Comparison of ENCODE assay signal across 29 mouse cellular contexts in genomic region chr8:7796156-7796555, GRCm38 (mm10).
"Had no signal": no experiment of that assay in that cellular context is flagged by ENCODE, and none has a peak within 500 bp of the region (broad histone marks: within the 10 kb centered on the region; RNA-seq: fewer than 3 reads in every experiment).

No protein-coding gene starts in this region.

- H3K9me3 ChIP-seq: embryonic facial prominence, embryonic 10.5 days; embryonic facial prominence, embryonic 12.5 days; embryonic facial prominence, embryonic 13.5 days; embryonic facial prominence, embryonic 15.5 days; forebrain, embryonic 10.5 days; forebrain, embryonic 12.5 days; forebrain, embryonic 13.5 days; forebrain, embryonic 15.5 days had no signal

- H3K27me3 ChIP-seq: embryonic facial prominence, embryonic 12.5 days; embryonic facial prominence, embryonic 13.5 days; embryonic facial prominence, embryonic 15.5 days; forebrain, embryonic 12.5 days; forebrain, embryonic 13.5 days; forebrain, embryonic 15.5 days had no signal

- ATAC-seq: forebrain, embryonic 13.5 days; forebrain, embryonic 14.5 days; forebrain, embryonic 15.5 days; forebrain, embryonic 16.5 days; forebrain, postnatal 0 days had no signal

- H3K27ac ChIP-seq: embryonic facial prominence, embryonic 10.5 days; embryonic facial prominence, embryonic 12.5 days; embryonic facial prominence, embryonic 13.5 days; embryonic facial prominence, embryonic 15.5 days; forebrain, embryonic 10.5 days; forebrain, embryonic 12.5 days; forebrain, embryonic 13.5 days; forebrain, embryonic 15.5 days; gastrocnemius, adult 2 months; heart, adult 2 months had no signal

- H3K9ac ChIP-seq: embryonic facial prominence, embryonic 12.5 days; embryonic facial prominence, embryonic 13.5 days; embryonic facial prominence, embryonic 15.5 days; forebrain, embryonic 12.5 days; forebrain, embryonic 13.5 days; forebrain, embryonic 15.5 days; forebrain, postnatal 0 days had no signal

- H3K4me3 ChIP-seq: embryonic facial prominence, embryonic 10.5 days; embryonic facial prominence, embryonic 12.5 days; embryonic facial prominence, embryonic 13.5 days; embryonic facial prominence, embryonic 15.5 days; erythroblast, embryonic 14.5 days; forebrain, embryonic 10.5 days; forebrain, embryonic 12.5 days; forebrain, embryonic 13.5 days; forebrain, embryonic 15.5 days; gastrocnemius, adult 2 months; heart, adult 2 months had no signal

- H3K4me1 ChIP-seq: embryonic facial prominence, embryonic 10.5 days; embryonic facial prominence, embryonic 12.5 days; embryonic facial prominence, embryonic 13.5 days; embryonic facial prominence, embryonic 15.5 days; forebrain, embryonic 10.5 days; forebrain, embryonic 12.5 days; forebrain, embryonic 13.5 days; forebrain, embryonic 15.5 days had no signal

- H3K4me2 ChIP-seq: embryonic facial prominence, embryonic 12.5 days; embryonic facial prominence, embryonic 13.5 days; embryonic facial prominence, embryonic 15.5 days; forebrain, embryonic 12.5 days; forebrain, embryonic 13.5 days; forebrain, embryonic 15.5 days had no signal

- DNase-seq: cerebellum, adult 2 months; cerebellum, adult 8-10 months; cerebellum, adult 9-10 months; cerebellum, adult 9-11 months; cerebellum, postnatal 10 days; cerebellum, postnatal 14 days; cerebellum, postnatal 25 days; cerebellum, postnatal 36 days; embryo, embryonic 11 days; forebrain, postnatal 0 days; gastrocnemius, adult 2 months; gastrocnemius, postnatal 10 days; gastrocnemius, postnatal 14 days; gastrocnemius, postnatal 25 days; gastrocnemius, postnatal 36 days; heart, adult 11 months; heart, adult 18-20 months; heart, adult 2 months had no signal

- H3K36me3 ChIP-seq: embryonic facial prominence, embryonic 10.5 days; embryonic facial prominence, embryonic 12.5 days; embryonic facial prominence, embryonic 13.5 days; embryonic facial prominence, embryonic 15.5 days; forebrain, embryonic 10.5 days; forebrain, embryonic 12.5 days; forebrain, embryonic 15.5 days had no signal
